In genomic region chr12:14152426-14152825, GRCm38 (mm10) we compare ENCODE assay signal across 7 mouse cellular contexts. TPM values are rescaled to one million over a fixed set of nuclear protein-coding genes. Genes with fewer than 3 reads are reported as not detected.
A peak's percentile ranks its signal among the peaks of the same experiment; 100 is the strongest.
DNase-seq lines count a peak whose midpoint lies in the region; ATAC-seq and TF ChIP-seq lines count a peak whose summit lies in the region.

No protein-coding gene starts in this region.

- no peak for TF ChIP-seq CTCF in bone marrow macrophage, adult 2 months (IDR thresholded peaks at IDR 0.05; ENCODE audit: low read depth, low read length)

- no peaks in the 10 kb centered on the region for H3K36me3 ChIP-seq in limb, embryonic 11.5 days (ENCODE audit: control insufficient read depth, insufficient read depth, low read length)
- no peaks in the 10 kb centered on the region for H3K36me3 ChIP-seq in midbrain, embryonic 16.5 days (ENCODE audit: control insufficient read depth, insufficient read depth, low read length)

- H3K4me3 ChIP-seq in bone marrow macrophage, adult 2 months (ENCODE audit: insufficient read depth, low read length) = peak overlapping the region; percentile 48
- peak overlapping the region; percentile 38 for H3K4me3 ChIP-seq in limb, embryonic 11.5 days (ENCODE audit: low read depth, low read length)
- peak overlapping the region; percentile 74 for H3K4me3 ChIP-seq in midbrain, embryonic 16.5 days (ENCODE audit: low read depth, low read length)

- TF ChIP-seq POLR2A in bone marrow macrophage, adult 2 months (IDR thresholded peaks at IDR 0.05; ENCODE audit: borderline replicate concordance, low read depth, low read length) = no peak

- peak; percentile 30 to 43 for DNase-seq in cerebellum, postnatal 36 days
- DNase-seq in gastrocnemius, postnatal 25 days = peak; percentile 8
- DNase-seq in kidney, adult 8-10 months = peak; percentile 61 to 64
- DNase-seq in limb, embryonic 11.5 days (ENCODE audit: low spot score) = peak; percentile 47

- WGBS in limb, embryonic 11.5 days = under 1% methylated on average over 14 of the region's 14 CpGs
- WGBS in midbrain, embryonic 16.5 days = under 1% methylated on average over 14 of the region's 14 CpGs

- ATAC-seq in limb, embryonic 11.5 days (ENCODE audit: insufficient number of reproducible peaks, low FRiP score, low TSS enrichment, low read depth) = peak; percentile 10; the same call in 1 of the 2 replicates
- ATAC-seq in midbrain, embryonic 16.5 days = peak; percentile 12
- ATAC-seq in monocyte, adult 5-6 weeks (replicated peaks; ENCODE audit: insufficient number of reproducible peaks, low FRiP score, low TSS enrichment, poor library complexity, severe bottlenecking) = no peak

- no peak overlapping the region for H3K9ac ChIP-seq in limb, embryonic 11.5 days (ENCODE audit: low read length)
- H3K9ac ChIP-seq in midbrain, embryonic 16.5 days (ENCODE audit: low read depth, low read length) = peak overlapping the region; percentile 79

- H3K27ac ChIP-seq in bone marrow macrophage, adult 2 months (ENCODE audit: insufficient read depth, low read depth, low read length) = no peak overlapping the region
- H3K27ac ChIP-seq in limb, embryonic 11.5 days (replicated peaks; ENCODE audit: low read depth, low read length) = no peak overlapping the region
- H3K27ac ChIP-seq in midbrain, embryonic 16.5 days (ENCODE audit: low read length) = peak overlapping the region; percentile 29; the same call in 1 of the 2 replicates

- peaks cover 32% of the 10 kb centered on the region for H3K27me3 ChIP-seq in limb, embryonic 11.5 days (ENCODE audit: control insufficient read depth, insufficient read depth, low read length)
- H3K27me3 ChIP-seq in midbrain, embryonic 16.5 days (ENCODE audit: control insufficient read depth, insufficient read depth, low read depth, low read length) = no peaks in the 10 kb centered on the region

- H3K9me3 ChIP-seq in limb, embryonic 11.5 days (ENCODE audit: control insufficient read depth, low read length) = no peaks in the 10 kb centered on the region
- no peaks in the 10 kb centered on the region for H3K9me3 ChIP-seq in midbrain, embryonic 16.5 days (replicated peaks; ENCODE audit: control insufficient read depth, low read length, poor library complexity, severe bottlenecking)

- peak overlapping the region; percentile 37 for H3K4me2 ChIP-seq in limb, embryonic 11.5 days (ENCODE audit: low read depth, severe bottlenecking)
- peak overlapping the region; percentile 94 for H3K4me2 ChIP-seq in midbrain, embryonic 16.5 days (ENCODE audit: low read length)

- H3K4me1 ChIP-seq in bone marrow macrophage, adult 2 months (ENCODE audit: control insufficient read depth, insufficient read depth, low read length) = peaks cover 2% of the 10 kb centered on the region; the same call in 1 of the 2 replicates
- H3K4me1 ChIP-seq in limb, embryonic 11.5 days (ENCODE audit: control insufficient read depth, insufficient read depth, low read length) = 0 out of 2 replicates have a peak, but pooled peaks cover 3% of the 10 kb centered on the region
- peaks cover 11% of the 10 kb centered on the region for H3K4me1 ChIP-seq in midbrain, embryonic 16.5 days (ENCODE audit: control insufficient read depth, insufficient read depth, low read length)

RNA-seq across cellular contexts. Expression of gene Fam84a, which starts 0.6 kb away (rescaled TPM):
- 0.19 TPM in 1 of 2 replicates, not detected in the other for polyA plus RNA-seq in bone marrow macrophage, adult 2 months (2012; ENCODE audit: insufficient read depth, insufficient read length, missing spikeins)
- total RNA-seq in gastrocnemius, postnatal 25 days (2021) = under 1 TPM; 0.05 to 0.38 TPM
- polyA plus RNA-seq in limb, embryonic 11.5 days (2014; fragmentation: Nextera tagmentation; extraction: Ambion mirVana) = 5.2 and 5.4 TPM in 2 replicates
- polyA plus RNA-seq in midbrain, embryonic 16.5 days (2015; fragmentation: Nextera tagmentation; extraction: Ambion mirVana) = 74.8 and 75.7 TPM in 2 replicates
- total RNA-seq in monocyte, adult 5-6 weeks (2017) = 0.48 TPM in 1 of 3 replicates, not detected in the others

Comparison
In these comparisons a context has a peak if more than half of its experiments do, and no peak if none do; other contexts are left out.
1. DNase-seq: peak in every context shown above with its lines; median percentile 62 in kidney, adult 8-10 months; 47 in limb, embryonic 11.5 days; 36 in cerebellum, postnatal 36 days; 8 in gastrocnemius, postnatal 25 days.
2. RNA of gene Fam84a, which starts 0.6 kb away (polyA plus RNA-seq): 74.8 to 75.7 TPM in midbrain, embryonic 16.5 days; 5.2 to 5.4 TPM in limb, embryonic 11.5 days and 0.19 TPM in bone marrow macrophage, adult 2 months; every median in the first group is over 10 times any median in the second.
3. Peak in every context shown above with its lines, with median percentiles within 50 percentile points of each other: H3K4me3 ChIP-seq.